Mouse (Mus musculus) cerebellum, adult 18-20 months (tissue): Measurements from ENCODE around the gene Pram1.

Source experiments
- DNase-seq, 2 experiments: peaks; one replicate each; pipeline ENCODE4 v3.0.0; 2021

Pram1 gene

GRCm38 (mm10) chr17:33673837-33674236 is 36.0 kb downstream of the Pram1 start:
- DNase-seq: no peak

GRCm38 (mm10) chr17:33675452-33675851 is 37.6 kb downstream of the Pram1 start:
- DNase-seq: peak; percentile 27 to 28

GRCm38 (mm10) chr17:33676086-33676485 is 38.2 kb downstream of the Pram1 start:
- no peak for DNase-seq

DNA sequence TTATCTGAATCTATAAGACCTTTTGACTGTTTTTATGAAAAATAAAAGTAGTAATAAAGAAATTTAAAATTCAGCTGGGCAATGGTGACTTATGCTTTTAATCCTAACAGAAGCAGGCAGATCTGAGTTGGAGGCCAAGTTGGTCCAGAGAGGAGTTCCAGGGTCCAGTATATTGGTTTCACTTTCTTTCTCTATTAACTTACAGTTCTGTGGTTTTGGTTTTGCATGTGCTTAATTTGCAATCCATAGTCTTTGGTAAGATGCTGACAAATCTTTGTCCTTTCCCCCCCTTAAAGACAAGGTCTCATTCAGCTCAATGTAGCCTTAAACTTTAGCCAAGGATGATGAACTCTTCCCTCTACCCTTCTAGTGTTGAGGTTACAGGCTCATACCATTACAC is 40.9 kb downstream of the Pram1 start:
- no peak for DNase-seq

- no peak for DNase-seq
These were observed 43.9 kb downstream of the Pram1 start for GRCm38 (mm10) chr17:33681767-33682166.

GRCm38 (mm10) chr17:33684671-33685231 is 46.9 kb downstream of the Pram1 start:
- peak; percentile 58 to 69 for DNase-seq

DNA sequence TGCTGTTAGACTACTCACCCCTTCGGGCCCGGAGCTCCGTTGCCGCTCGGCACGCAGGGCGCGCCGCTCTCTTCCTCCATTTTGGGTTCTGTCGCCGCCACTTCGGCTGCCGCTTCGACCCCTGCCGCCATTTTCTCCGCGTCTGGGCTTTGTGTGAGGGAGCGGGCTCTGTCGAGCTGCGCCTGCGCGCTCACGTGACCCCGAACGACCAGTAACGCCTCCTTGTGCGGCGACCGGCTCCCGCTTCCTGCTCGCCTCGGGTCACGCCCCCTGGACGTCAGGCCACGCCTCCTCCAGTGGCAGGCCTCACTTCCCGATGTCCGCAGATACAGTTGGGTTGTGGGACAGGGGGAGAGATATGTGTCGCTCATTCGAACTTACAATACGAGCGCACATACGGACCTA is 47.4 kb downstream of the Pram1 start:
- peak; percentile 97 to 98 for DNase-seq

DNA sequence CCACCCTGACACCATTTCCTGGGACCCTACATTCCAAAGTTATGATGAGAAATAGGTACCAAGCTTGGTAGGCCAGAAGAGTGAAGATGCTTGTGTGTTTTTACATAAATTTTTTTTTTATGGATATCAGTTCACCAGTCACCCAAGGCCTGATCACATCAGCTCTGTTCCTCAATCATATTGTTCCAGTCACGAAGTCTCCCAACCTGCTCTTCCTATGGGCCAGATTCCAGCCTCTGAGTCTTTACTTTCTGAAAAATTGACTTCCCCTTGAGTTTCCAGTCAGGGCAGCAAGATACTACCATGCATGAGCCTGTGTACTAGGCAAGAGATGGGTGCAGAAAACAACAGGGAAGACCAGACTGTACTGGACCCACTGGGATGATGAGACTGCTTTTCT is 48.9 kb downstream of the Pram1 start, which contains the start of gene Hnrnpm:
Gene Hnrnpm, minus strand, starts transcription at position 101 of the 400 bp plus-strand sequence.
- no peak for DNase-seq
